Mouse (Mus musculus) spleen, adult 2 months (tissue): Measurements from ENCODE around the gene Coro1c.

Experiments
- CTCF ChIP-seq: fragments of 200-500 bp; IDR thresholded peaks from 2 replicates; pipeline ENCODE4 v1.5.1; 2011; ENCODE audit warnings: mild to moderate bottlenecking, inconsistent platforms; ENCODE audit not compliant: insufficient read depth, insufficient read length, insufficient replicate concordance; ENCODE audit errors: extremely low read depth
- POLR2A ChIP-seq: fragments of 200-500 bp; IDR thresholded peaks from 2 replicates; pipeline ENCODE4 v1.6.1; 2011; ENCODE audit warnings: low read depth, low read length, inconsistent platforms

GRCm38 (mm10) chr5:113815638-113816152 is 92.9 kb downstream of the Coro1c start:
- TF ChIP-seq CTCF (peak; percentile 97), POLR2A (no peak)
